Mouse (Mus musculus): ENCODE measurements around the gene Abca13. TPM values are rescaled to one million over a fixed set of nuclear protein-coding genes. Genes with fewer than 3 reads are reported as not detected.
"Not testable (repeated sequence)": the region's sequence is repeated elsewhere in the genome, so short reads cannot be mapped to it uniquely, and the experiment has no call there.

Abca13 gene
- polyA plus RNA-seq, 1 experiment: 0.01 TPM

DNA sequence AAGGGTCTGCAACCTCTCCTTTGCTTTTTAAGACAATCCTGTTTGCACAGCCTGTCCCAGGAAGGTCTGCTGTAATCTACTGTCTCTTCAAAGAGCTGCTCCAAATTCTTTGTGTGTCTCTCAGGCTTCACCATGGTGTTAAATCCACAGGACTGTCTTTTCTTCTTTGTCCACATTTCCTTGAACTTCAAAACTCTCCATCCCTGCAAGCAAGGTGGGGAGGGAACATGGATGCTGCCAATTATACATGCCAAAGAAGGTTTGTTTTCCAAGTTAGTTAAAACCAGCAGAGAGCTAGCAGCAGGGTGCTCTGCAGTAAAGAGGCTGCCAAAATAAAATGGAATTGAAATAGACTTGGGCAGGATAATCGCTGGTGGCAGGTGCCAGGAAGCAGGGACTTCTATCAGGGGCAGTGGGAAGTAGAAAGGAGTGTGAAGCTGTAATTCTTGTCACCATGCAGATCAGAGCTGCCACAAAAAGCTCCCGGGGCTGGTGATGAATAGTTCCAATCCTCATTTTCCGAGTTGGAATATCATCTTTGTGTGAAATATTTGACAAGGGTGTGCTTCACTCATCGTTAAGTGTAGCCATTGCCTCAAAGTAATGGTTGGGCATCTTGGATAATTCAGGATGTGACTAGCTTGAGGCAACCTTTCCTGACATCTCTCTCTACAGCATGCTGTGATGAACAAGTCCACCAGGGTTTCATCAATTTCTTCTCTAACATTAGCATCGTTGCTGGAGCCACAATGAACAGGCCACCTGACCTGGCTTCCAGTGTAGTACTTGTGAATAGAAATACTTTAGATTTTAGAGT is 308.8 kb downstream of the Abca13 start:
- WGBS: 58% methylated on average over 5 of the region's 5 CpGs

GRCm38 (mm10) chr11:9514966-9515365 is 323.2 kb downstream of the Abca13 start:
- DNase-seq (ENCODE audit: low read depth, low spot score): not testable (repeated sequence)
- WGBS: 48% methylated on average over 2 of the region's 2 CpGs

More for the DNA sequence above, 308.8 kb downstream of the Abca13 start:
- DNase-seq (ENCODE audit: low read depth, low spot score): no peak

GRCm38 (mm10) chr11:9528556-9528955 is 336.8 kb downstream of the Abca13 start:
- DNase-seq (ENCODE audit: low read depth, low spot score): no peak
- WGBS: 54% methylated on average over 3 of the region's 3 CpGs

- WGBS: 75% methylated on average over 8 of the region's 8 CpGs
- DNase-seq (ENCODE audit: low read depth, low spot score): no peak
Observed at GRCm38 (mm10) chr11:9531715-9532114, 340.0 kb downstream of the Abca13 start.

DNA sequence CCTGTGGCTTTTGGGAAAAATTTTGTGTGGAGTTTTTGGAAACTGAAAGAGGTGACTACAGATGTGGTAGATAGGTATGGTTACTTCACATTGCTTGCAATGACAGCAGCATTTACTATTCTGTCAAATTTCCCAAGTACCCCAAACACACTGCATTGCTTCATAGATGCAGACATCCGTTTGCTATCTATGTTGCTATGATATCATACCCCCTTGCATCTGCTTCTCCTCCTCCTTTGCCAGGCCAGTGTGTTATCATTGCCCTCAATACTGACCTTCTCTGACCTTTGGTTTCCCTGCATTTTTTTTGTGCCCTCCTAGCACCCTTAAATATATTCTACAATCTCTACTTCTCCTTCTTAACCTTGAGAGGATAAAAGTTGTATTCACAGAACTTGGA is 341.4 kb downstream of the Abca13 start:
- 68% methylated on average over 1 of the region's 1 CpGs for WGBS
- no peak for DNase-seq (ENCODE audit: low read depth, low spot score)

- no peak for DNase-seq (ENCODE audit: low read depth, low spot score)
- 61% methylated on average over 1 of the region's 1 CpGs for WGBS
Observed at GRCm38 (mm10) chr11:9533658-9534202, 342.0 kb downstream of the Abca13 start.

DNA sequence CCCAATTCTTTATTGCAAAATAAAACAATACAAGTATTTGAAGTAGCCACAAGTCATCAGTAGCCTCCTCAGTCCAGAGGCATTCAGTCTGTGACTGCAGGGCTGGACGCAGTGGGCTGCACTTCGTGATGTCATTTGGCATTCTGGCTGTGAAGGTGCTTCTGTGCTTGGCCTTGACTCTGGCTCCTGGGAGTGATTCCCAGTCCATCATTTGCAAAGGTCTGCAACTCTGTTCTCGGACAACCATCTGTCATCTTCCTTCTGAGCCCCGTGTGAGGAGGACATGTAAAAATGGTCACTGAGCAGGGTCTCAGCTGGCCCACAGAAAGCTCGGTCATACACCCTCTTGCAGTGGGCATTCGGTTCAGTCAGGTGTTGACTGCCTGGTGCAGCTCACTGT is 345.1 kb downstream of the Abca13 start:
- WGBS: 53% methylated on average over 6 of the region's 6 CpGs
- DNase-seq (ENCODE audit: low read depth, low spot score): no peak

- 63% methylated on average over 1 of the region's 1 CpGs for WGBS
- no peak for DNase-seq (ENCODE audit: low read depth, low spot score)
Observed at GRCm38 (mm10) chr11:9538328-9538727, 346.6 kb downstream of the Abca13 start.

- WGBS: 78% methylated on average over 2 of the region's 2 CpGs
- DNase-seq (ENCODE audit: low read depth, low spot score): no peak
Observed at GRCm38 (mm10) chr11:9560026-9560425, 368.3 kb downstream of the Abca13 start.

GRCm38 (mm10) chr11:9568302-9568701 is 376.6 kb downstream of the Abca13 start:
- 65% methylated on average over 2 of the region's 2 CpGs for WGBS
- DNase-seq (ENCODE audit: low read depth, low spot score): no peak

DNA sequence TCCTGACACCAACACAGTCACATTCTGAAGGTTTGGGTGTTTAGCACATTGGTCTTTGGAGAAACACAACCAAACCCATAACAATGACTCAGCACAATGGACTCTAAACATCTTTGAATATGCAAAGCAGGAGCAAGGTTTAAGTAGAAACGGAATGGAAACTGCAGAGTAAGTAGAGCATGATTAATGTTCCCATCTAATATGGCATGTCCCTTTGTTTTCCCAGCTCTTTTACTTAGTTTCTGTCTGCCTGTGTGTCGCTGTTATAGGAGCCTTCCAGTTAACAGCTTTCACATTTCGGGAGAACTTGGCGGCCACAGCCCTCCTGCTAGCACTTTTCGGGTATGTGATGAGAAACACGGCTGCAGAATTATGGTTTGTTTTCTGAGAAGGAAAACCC is 378.6 kb downstream of the Abca13 start:
- WGBS: 73% methylated on average over 6 of the region's 6 CpGs
- DNase-seq (ENCODE audit: low read depth, low spot score): no peak

- no peak for DNase-seq (ENCODE audit: low read depth, low spot score)
- whole genome bisulfite sequencing: 85% methylated on average over 4 of the region's 4 CpGs
Observed at GRCm38 (mm10) chr11:9574894-9575293, 383.2 kb downstream of the Abca13 start.

DNA sequence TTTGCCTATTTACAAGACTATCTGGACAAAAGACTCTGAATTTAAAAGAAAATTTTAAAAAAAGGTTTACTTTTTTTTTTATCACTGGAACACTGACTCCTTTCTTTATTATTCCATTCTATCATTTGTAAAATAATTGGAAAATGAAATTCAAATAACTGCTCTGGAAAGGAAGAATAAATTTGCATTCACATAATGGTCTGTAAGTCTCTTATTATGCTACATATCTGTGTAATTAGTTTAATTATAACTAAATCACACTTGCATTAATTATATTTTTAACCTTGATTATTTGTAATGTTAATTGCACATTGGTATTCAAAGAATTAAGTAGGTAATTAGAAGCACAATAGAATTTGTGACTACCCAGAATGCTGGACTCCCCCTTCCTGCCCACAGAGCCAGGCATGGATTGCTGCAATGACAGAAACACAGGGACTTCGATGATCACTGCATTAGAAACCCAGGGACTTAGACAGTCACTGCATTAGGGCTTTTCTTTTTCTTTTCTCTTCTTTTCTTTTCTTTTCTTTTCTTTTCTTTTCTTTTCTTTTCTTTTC is 400.1 kb downstream of the Abca13 start:
- no peak for DNase-seq (ENCODE audit: low read depth, low spot score)
- WGBS: 71% methylated on average over 1 of the region's 1 CpGs

- WGBS: 60% methylated on average over 2 of the region's 2 CpGs
Observed at GRCm38 (mm10) chr11:9597299-9597698, 405.6 kb downstream of the Abca13 start.

DNA sequence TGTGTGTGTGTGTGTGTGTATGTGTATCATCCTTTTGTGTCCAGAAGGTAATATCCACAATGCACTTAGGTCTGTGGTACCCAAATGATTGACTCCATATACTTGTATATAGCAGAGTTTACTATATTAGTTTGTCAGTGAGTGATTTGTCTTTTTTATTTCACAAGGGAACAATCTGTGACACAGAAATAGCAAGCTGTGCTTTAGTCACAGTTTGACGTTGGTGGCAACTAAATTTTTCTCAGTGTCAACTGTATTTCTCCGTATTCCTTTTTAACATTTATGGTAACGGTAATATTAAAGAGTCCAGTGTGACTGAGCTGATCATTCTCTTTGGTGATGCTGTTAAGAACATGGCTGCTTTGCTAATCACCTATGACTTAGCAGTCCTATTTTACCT is 409.4 kb downstream of the Abca13 start:
- 88% methylated on average over 3 of the region's 3 CpGs for WGBS
- DNase-seq (ENCODE audit: low read depth, low spot score): no peak

More at GRCm38 (mm10) chr11:9597299-9597698, 405.6 kb downstream of the Abca13 start:
- DNase-seq (ENCODE audit: low read depth, low spot score): no peak

- DNase-seq (ENCODE audit: low read depth, low spot score): no peak
- 71% methylated on average over 4 of the region's 4 CpGs for WGBS
Observed at GRCm38 (mm10) chr11:9602137-9602536, 410.4 kb downstream of the Abca13 start.

GRCm38 (mm10) chr11:9608249-9608648 is 416.5 kb downstream of the Abca13 start:
- no peak for DNase-seq (ENCODE audit: low read depth, low spot score)

GRCm38 (mm10) chr11:9609075-9609474 is 417.3 kb downstream of the Abca13 start:
- 68% methylated on average over 3 of the region's 3 CpGs for WGBS
- DNase-seq (ENCODE audit: low read depth, low spot score): no peak

- no peak for DNase-seq (ENCODE audit: low read depth, low spot score)
- 78% methylated on average over 2 of the region's 2 CpGs for WGBS
Observed at GRCm38 (mm10) chr11:9616133-9616532, 424.4 kb downstream of the Abca13 start.

DNA sequence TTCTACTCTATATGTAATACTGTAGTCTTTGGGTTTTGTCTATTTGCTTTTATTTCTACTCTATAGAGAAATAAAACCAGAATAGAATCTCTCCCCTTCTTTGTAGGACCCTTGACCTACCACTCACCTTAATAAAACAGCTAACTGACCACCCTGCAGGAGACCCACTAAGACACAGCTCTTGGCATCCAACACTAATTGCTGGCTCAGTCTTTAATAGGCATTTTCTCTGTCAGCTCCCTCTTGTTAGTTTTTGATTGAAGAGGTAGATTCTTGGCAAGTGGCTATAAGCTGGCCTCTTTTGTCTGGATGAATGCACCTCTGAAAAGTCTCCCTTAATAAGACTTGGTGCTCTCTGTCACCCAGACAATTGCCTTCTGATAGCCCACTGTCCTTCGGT is 424.9 kb downstream of the Abca13 start:
- WGBS: 87% methylated on average over 1 of the region's 1 CpGs
- no peak for DNase-seq (ENCODE audit: low read depth, low spot score)

- DNase-seq (ENCODE audit: low read depth, low spot score): no peak
- WGBS: 65% methylated on average over 1 of the region's 1 CpGs
Observed at GRCm38 (mm10) chr11:9619986-9620385, 428.2 kb downstream of the Abca13 start.
